Mouse (Mus musculus): Measurements from ENCODE around the gene Hydin. TPM values are rescaled to one million over a fixed set of nuclear protein-coding genes. Genes with fewer than 3 reads are reported as not detected.
"Not testable (repeated sequence)": the region's sequence is repeated elsewhere in the genome, so short reads cannot be mapped to it uniquely, and the experiment has no call there.

The Hydin gene
- polyA plus RNA-seq, 1 experiment from 2014 or later, result 0.26 TPM

- H3K9me3 ChIP-seq, result no peaks in the 10 kb centered on the region
- no peak overlapping the region for H3K27ac ChIP-seq
- no peak overlapping the region for H3K9ac ChIP-seq (replicated peaks)
- no peaks in the 10 kb centered on the region for H3K36me3 ChIP-seq
- no peak overlapping the region for H3K4me2 ChIP-seq (replicated peaks)
- no peaks in the 10 kb centered on the region for H3K4me1 ChIP-seq (replicated peaks)
- no peak overlapping the region for H3K4me3 ChIP-seq (replicated peaks)
- no peaks in the 10 kb centered on the region for H3K27me3 ChIP-seq
- 88% methylated on average over 12 of the region's 12 CpGs for WGBS
- no peak for ATAC-seq
Measured at GRCm38 (mm10) chr8:110340090-110340703, 73.4 kb downstream of the Hydin start.

DNA sequence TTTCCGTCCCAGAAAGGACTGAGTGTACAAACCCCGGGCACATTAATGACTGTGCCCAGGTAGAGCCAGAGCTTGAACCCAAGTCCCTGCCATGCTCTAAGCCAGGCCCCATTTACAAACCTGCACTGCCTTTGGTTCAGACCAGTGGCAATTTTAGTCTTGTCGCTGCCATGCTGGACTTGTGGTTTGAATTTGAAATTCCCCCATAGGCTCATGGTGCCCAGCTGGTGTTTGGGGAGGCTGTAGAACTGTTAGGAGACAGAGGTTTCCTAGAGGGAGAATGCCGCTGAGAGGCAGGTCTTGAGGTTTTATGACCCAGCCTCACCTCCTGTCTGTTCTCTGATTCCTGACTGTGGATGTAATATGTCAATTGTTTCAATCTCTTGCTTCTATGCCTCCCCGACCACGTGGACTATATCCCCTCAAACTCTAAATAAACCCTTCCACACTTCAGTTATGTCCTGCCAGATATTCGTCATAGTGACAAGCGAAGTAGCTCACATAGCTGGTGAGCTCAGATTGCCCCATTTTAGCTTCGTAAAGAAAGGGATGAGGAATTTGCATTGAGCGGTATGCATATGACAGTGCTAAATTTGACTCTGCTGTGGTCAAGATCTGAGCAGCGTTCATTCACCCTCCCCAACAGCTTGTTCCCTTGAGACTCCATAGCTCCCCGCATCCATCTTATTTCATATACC is 79.1 kb downstream of the Hydin start:
- 89% methylated on average over 12 of the region's 12 CpGs for WGBS
- Histone ChIP-seq H3K4me2 (replicated peaks) (no peak overlapping the region), H3K4me3 (replicated peaks) (no peak overlapping the region), H3K27me3 (no peaks in the 10 kb centered on the region), H3K4me1 (replicated peaks) (no peaks in the 10 kb centered on the region), H3K36me3 (no peaks in the 10 kb centered on the region), H3K9me3 (no peaks in the 10 kb centered on the region), H3K27ac (no peak overlapping the region), H3K9ac (replicated peaks) (no peak overlapping the region)
- ATAC-seq, result no peak

- ATAC-seq, result no peak
- Histone ChIP-seq H3K36me3 (no peaks in the 10 kb centered on the region), H3K27me3 (no peaks in the 10 kb centered on the region), H3K27ac (no peak overlapping the region), H3K4me2 (replicated peaks) (no peak overlapping the region), H3K4me3 (replicated peaks) (no peak overlapping the region), H3K4me1 (replicated peaks) (no peaks in the 10 kb centered on the region), H3K9ac (replicated peaks) (no peak overlapping the region), H3K9me3 (no peaks in the 10 kb centered on the region)
- WGBS, result 100% methylated on average over 1 of the region's 1 CpGs
Measured at GRCm38 (mm10) chr8:110346915-110347314, 80.1 kb downstream of the Hydin start.

- H3K4me1 ChIP-seq (replicated peaks), result no peaks in the 10 kb centered on the region
- no peak overlapping the region for H3K4me2 ChIP-seq (replicated peaks)
- no peaks in the 10 kb centered on the region for H3K36me3 ChIP-seq
- H3K9me3 ChIP-seq, result no peaks in the 10 kb centered on the region
- no peak overlapping the region for H3K4me3 ChIP-seq (replicated peaks)
- no peaks in the 10 kb centered on the region for H3K27me3 ChIP-seq
- ATAC-seq, result no peak
- WGBS, result 86% methylated on average over 3 of the region's 3 CpGs
- no peak overlapping the region for H3K9ac ChIP-seq (replicated peaks)
- no peak overlapping the region for H3K27ac ChIP-seq
Measured at GRCm38 (mm10) chr8:110350725-110351124, 83.9 kb downstream of the Hydin start.

DNA sequence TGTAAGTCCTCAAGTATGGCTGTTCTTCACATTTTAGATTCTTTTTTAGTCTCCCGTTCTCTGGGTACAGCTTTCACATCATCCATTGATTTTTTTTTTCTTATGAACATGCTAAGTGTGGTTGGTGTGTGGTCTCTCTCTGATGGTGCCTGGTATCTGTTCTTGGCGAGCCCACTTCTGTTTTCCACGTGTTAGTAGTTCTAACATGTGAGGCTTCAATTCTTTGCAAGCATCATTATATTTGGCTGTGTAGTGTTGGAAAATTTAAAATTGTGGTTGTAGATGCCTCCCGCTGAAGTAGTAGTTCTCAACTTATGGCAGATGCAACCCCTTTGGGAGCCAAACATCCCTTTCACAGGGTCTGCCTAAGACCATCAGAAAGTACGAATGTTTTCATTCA is 85.1 kb downstream of the Hydin start:
- Histone ChIP-seq H3K9ac (replicated peaks) (no peak overlapping the region), H3K27ac (no peak overlapping the region), H3K9me3 (no peaks in the 10 kb centered on the region), H3K36me3 (no peaks in the 10 kb centered on the region), H3K4me1 (replicated peaks) (no peaks in the 10 kb centered on the region), H3K27me3 (no peaks in the 10 kb centered on the region), H3K4me2 (replicated peaks) (no peak overlapping the region), H3K4me3 (replicated peaks) (no peak overlapping the region)
- WGBS, result 91% methylated on average over 5 of the region's 5 CpGs
- ATAC-seq, result no peak

GRCm38 (mm10) chr8:110362975-110363374 is 96.2 kb downstream of the Hydin start:
- 88% methylated on average over 4 of the region's 4 CpGs for WGBS
- Histone ChIP-seq H3K9ac (replicated peaks) (no peak overlapping the region), H3K36me3 (no peaks in the 10 kb centered on the region), H3K4me1 (replicated peaks) (no peaks in the 10 kb centered on the region), H3K27me3 (no peaks in the 10 kb centered on the region), H3K27ac (no peak overlapping the region), H3K9me3 (no peaks in the 10 kb centered on the region), H3K4me2 (replicated peaks) (no peak overlapping the region), H3K4me3 (replicated peaks) (no peak overlapping the region)
- no peak for ATAC-seq

DNA sequence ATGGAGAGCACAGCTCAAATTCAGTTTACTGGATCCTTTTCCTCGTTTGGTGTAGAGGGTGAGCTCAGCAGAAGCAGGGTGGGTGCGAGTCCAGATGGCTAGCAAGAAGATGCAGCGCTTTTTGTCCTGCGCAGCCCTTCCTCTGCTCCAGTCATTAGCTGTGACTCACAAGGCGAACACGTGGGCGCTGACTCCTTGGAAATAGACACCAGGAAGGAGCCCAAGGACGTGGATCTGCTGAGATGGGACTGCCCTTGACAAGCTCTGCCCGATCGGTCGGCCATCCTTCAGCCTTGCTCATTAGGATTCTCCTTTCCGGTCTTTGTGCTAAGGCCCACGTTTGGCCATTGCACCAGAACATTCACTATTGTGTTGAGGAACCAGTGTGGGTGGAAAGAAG is 106.1 kb downstream of the Hydin start:
- H3K4me1 ChIP-seq (replicated peaks), result no peaks in the 10 kb centered on the region
- 89% methylated on average over 13 of the region's 13 CpGs for WGBS
- H3K4me2 ChIP-seq (replicated peaks), result no peak overlapping the region
- no peak overlapping the region for H3K9ac ChIP-seq (replicated peaks)
- H3K9me3 ChIP-seq, result no peaks in the 10 kb centered on the region
- H3K27me3 ChIP-seq, result no peaks in the 10 kb centered on the region
- ATAC-seq, result no peak
- no peaks in the 10 kb centered on the region for H3K36me3 ChIP-seq
- H3K4me3 ChIP-seq (replicated peaks), result no peak overlapping the region
- no peak overlapping the region for H3K27ac ChIP-seq

DNA sequence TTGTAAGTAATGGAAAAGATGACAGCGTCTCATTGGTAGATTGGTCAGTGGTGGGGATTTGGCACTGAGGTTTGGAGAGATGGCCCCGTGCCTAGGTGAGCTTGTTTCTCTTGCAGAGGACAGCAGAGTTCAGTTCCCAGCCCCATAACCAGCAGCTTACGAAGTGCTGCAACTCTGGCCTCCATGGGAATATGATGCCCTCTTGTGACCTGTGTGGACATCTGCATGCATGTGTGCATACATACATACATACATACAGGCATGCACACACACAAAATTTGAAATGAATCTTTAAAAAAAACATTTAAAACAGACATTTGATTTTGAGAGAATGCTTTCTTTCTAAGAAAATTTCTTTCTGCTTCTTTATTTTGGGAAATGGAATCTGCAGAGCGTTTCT is 106.9 kb downstream of the Hydin start:
- no peak overlapping the region for H3K9ac ChIP-seq (replicated peaks)
- H3K4me1 ChIP-seq (replicated peaks), result no peaks in the 10 kb centered on the region
- H3K4me3 ChIP-seq (replicated peaks), result no peak overlapping the region
- H3K27ac ChIP-seq, result no peak overlapping the region
- no peaks in the 10 kb centered on the region for H3K9me3 ChIP-seq
- 88% methylated on average over 4 of the region's 4 CpGs for WGBS
- H3K27me3 ChIP-seq, result no peaks in the 10 kb centered on the region
- no peaks in the 10 kb centered on the region for H3K36me3 ChIP-seq
- H3K4me2 ChIP-seq (replicated peaks), result no peak overlapping the region
- ATAC-seq, result no peak

DNA sequence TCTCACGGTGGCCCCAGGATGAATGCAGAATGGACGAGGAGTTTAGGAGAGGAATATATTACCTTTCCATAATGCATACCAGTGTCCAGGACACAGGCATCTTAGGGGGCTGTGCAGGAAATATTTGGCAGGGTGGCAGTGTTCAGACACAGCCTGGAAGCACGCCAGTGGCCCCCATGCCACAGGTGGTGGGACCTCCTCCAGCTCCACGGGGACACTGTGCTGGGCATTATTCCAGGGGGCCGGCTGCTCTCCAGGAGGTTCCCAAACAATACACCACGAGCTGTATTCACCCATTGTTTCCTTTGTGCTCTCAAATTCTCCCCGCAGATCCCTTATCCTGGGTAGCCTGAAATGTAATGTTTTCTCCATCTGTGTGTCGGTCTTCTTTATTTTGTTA is 116.0 kb downstream of the Hydin start:
- no peak overlapping the region for H3K9ac ChIP-seq (replicated peaks)
- H3K9me3 ChIP-seq, result no peaks in the 10 kb centered on the region
- WGBS, result 19% methylated on average over 8 of the region's 8 CpGs
- H3K27me3 ChIP-seq, result no peaks in the 10 kb centered on the region
- no peak overlapping the region for H3K27ac ChIP-seq
- H3K4me1 ChIP-seq (replicated peaks), result peaks cover 12% of the 10 kb centered on the region
- no peak overlapping the region for H3K4me2 ChIP-seq (replicated peaks)
- no peak overlapping the region for H3K4me3 ChIP-seq (replicated peaks)
- ATAC-seq, result no peak
- no peaks in the 10 kb centered on the region for H3K36me3 ChIP-seq

GRCm38 (mm10) chr8:110384632-110385031 is 117.9 kb downstream of the Hydin start:
- WGBS, result 95% methylated on average over 6 of the region's 6 CpGs
- H3K4me1 ChIP-seq (replicated peaks), result peaks cover 15% of the 10 kb centered on the region
- H3K27me3 ChIP-seq; H3K4me2 ChIP-seq (replicated peaks); H3K9me3 ChIP-seq; ATAC-seq; H3K9ac ChIP-seq (replicated peaks); H3K36me3 ChIP-seq; H3K4me3 ChIP-seq (replicated peaks); H3K27ac ChIP-seq: not testable (repeated sequence)

- Histone ChIP-seq H3K4me3 (replicated peaks) (no peak overlapping the region), H3K36me3 (no peaks in the 10 kb centered on the region), H3K27me3 (no peaks in the 10 kb centered on the region), H3K4me1 (replicated peaks) (no peaks in the 10 kb centered on the region), H3K4me2 (replicated peaks) (no peak overlapping the region), H3K9me3 (no peaks in the 10 kb centered on the region), H3K9ac (replicated peaks) (no peak overlapping the region), H3K27ac (no peak overlapping the region)
- 91% methylated on average over 4 of the region's 4 CpGs for WGBS
- ATAC-seq, result no peak
Measured at GRCm38 (mm10) chr8:110395656-110396055, 128.9 kb downstream of the Hydin start.

DNA sequence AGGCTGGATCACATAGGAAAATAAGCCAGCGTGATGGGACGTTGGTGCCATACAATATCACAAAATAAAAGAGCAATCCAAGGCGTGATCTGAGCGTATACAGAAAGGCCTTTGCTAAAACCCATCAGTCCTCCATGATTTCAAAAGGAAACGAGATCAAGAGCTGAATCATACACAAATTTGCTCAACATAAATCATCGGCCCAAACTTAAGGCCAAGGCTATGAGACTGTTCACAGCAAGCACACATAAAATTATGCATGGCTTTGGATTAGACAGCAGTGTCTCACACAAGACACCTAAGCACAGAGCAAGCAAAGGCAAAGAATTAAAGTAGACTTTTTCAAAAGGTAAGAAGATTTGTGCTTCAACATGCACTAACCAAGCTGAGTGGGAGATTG is 133.8 kb downstream of the Hydin start:
- ATAC-seq, result no peak

DNA sequence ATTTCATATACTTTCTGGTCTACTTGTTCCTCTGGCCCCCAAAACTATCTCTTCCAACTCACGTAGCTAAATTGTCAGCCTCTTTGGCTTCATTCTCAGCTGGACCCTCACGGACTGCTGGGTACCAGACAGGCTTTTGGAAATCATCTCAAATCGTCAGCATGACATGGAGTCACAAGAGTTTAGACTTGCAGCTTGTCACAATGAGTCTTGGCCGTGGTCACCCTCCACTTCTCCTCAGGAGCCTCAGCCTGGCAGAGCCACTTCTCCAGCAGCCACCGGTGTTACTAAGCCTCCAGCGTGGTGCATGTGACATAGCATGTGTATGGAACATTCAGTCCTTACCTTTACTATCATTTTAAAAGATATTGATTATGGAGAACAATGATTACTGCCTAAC is 135.5 kb downstream of the Hydin start:
- no peak overlapping the region for H3K9ac ChIP-seq (replicated peaks)
- no peak overlapping the region for H3K4me2 ChIP-seq (replicated peaks)
- no peaks in the 10 kb centered on the region for H3K27me3 ChIP-seq
- no peaks in the 10 kb centered on the region for H3K36me3 ChIP-seq
- no peak overlapping the region for H3K27ac ChIP-seq
- H3K4me1 ChIP-seq (replicated peaks), result no peaks in the 10 kb centered on the region
- no peak overlapping the region for H3K4me3 ChIP-seq (replicated peaks)
- ATAC-seq, result no peak
- WGBS, result 88% methylated on average over 6 of the region's 6 CpGs
- H3K9me3 ChIP-seq, result no peaks in the 10 kb centered on the region

More for the DNA sequence above, 133.8 kb downstream of the Hydin start:
- no peaks in the 10 kb centered on the region for H3K4me1 ChIP-seq (replicated peaks)
- H3K4me2 ChIP-seq (replicated peaks), result no peak overlapping the region
- no peak overlapping the region for H3K4me3 ChIP-seq (replicated peaks)
- WGBS, result 91% methylated on average over 6 of the region's 6 CpGs
- H3K9ac ChIP-seq (replicated peaks), result no peak overlapping the region
- no peak overlapping the region for H3K27ac ChIP-seq
- H3K36me3 ChIP-seq, result no peaks in the 10 kb centered on the region
- no peaks in the 10 kb centered on the region for H3K27me3 ChIP-seq
- no peaks in the 10 kb centered on the region for H3K9me3 ChIP-seq

Measured in midbrain, embryonic 13.5 days (tissue).